Mouse (Mus musculus) liver, embryonic 13.5 days (tissue): Measurements from ENCODE around the gene Rbfox1. TPM values are rescaled to one million over a fixed set of nuclear protein-coding genes. Genes with fewer than 3 reads are reported as not detected.

ENCODE experiments used
- ATAC-seq: fragments of 200-750 bp; cut with Nextera tagmentation; 2 replicates; pipeline ENCODE4 v1.8.0; 2017; ENCODE audit warnings: low read depth, mild to moderate bottlenecking, moderate number of reproducible peaks, moderate library complexity
- DNase-seq: peaks from one replicate; pipeline ENCODE4 v3.0.0; 2022
- H3K27ac ChIP-seq: fragments of 300-500 bp; sonication (generic); 2 replicates; pipeline ENCODE4 v1.5.1; 2015; ENCODE audit warnings: moderate library complexity, mild to moderate bottlenecking, inconsistent platforms
- H3K27me3 ChIP-seq: fragments of 300-500 bp; sonication (generic); 2 replicates; pipeline ENCODE4 v1.6.1; 2015; ENCODE audit warnings: mild to moderate bottlenecking, inconsistent platforms
- H3K36me3 ChIP-seq: fragments of 300-500 bp; sonication (generic); 2 replicates; pipeline ENCODE4 v1.6.1; 2015; ENCODE audit warnings: mild to moderate bottlenecking, inconsistent platforms
- H3K4me1 ChIP-seq: fragments of 300-500 bp; sonication (generic); replicated peaks from 2 replicates; pipeline ENCODE4 v1.6.1; 2015; ENCODE audit warnings: inconsistent platforms
- H3K4me2 ChIP-seq: fragments of 300-500 bp; sonication (generic); 2 replicates; pipeline ENCODE4 v1.6.1; 2015; ENCODE audit warnings: inconsistent platforms, mild to moderate bottlenecking, moderate library complexity
- H3K4me3 ChIP-seq: fragments of 300-500 bp; sonication (generic); replicated peaks from 2 replicates; pipeline ENCODE4 v1.5.1; 2015; ENCODE audit warnings: mild to moderate bottlenecking, inconsistent platforms
- H3K9ac ChIP-seq: fragments of 300-500 bp; sonication (generic); 2 replicates; pipeline ENCODE4 v1.6.1; 2015; ENCODE audit warnings: mild to moderate bottlenecking, inconsistent platforms
- H3K9me3 ChIP-seq: fragments of 300-500 bp; sonication (generic); replicated peaks from 2 replicates; pipeline ENCODE4 v1.6.1; 2016; ENCODE audit warnings: inconsistent platforms
- WGBS: fragments of 180-500 bp; shearing (Covaris S2); methylation state at CpG from one replicate; pipeline ENCODE4 v1.1.7; 2015; ENCODE audit not compliant: insufficient replicate concordance; 5-methylcytosine and 5-hydroxymethylcytosine counted together
- polyA plus RNA-seq: library from polyadenylated mRNA; unstranded; fragments of >200 nt; fragmentation: Nextera tagmentation; extraction: Ambion mirVana; gene quantifications from 2 replicates; pipeline ENCODE4 v1.2.1, GENCODE M21; 2015

Gene Rbfox1
- polyA plus RNA-seq, 1 experiment from 2014 or later, result 0.29 TPM

DNA sequence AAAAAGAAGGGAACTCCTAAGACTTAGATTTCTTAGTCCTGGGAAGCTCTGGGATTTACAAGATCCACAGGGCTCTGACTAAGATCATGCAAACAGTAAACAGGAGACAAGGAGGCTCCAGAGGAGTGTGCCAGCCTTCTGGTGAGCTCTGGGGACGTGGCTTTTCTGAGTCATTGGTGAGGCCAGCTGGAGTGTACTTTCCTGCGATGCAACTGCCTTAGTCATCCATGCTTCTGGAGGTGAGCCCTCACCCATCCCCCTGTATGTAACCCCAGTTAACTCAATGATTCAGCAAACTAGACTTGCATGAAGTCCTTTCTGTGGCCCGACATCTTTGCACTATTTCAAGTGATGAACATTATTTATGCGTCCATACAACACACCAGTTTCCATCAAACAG lies 1078.4 kb downstream of the Rbfox1 start:
- Histone ChIP-seq H3K27ac (no peak overlapping the region), H3K9me3 (no peaks in the 10 kb centered on the region), H3K4me2 (no peak overlapping the region), H3K36me3 (no peaks in the 10 kb centered on the region), H3K4me1 (no peaks in the 10 kb centered on the region), H3K27me3 (0 out of 2 replicates have a peak, but pooled peaks cover 2% of the 10 kb centered on the region), H3K9ac (no peak overlapping the region), H3K4me3 (no peak overlapping the region)
- 41% methylated on average over 4 of the region's 4 CpGs for WGBS
- no peak for DNase-seq
- no peak for ATAC-seq

DNA sequence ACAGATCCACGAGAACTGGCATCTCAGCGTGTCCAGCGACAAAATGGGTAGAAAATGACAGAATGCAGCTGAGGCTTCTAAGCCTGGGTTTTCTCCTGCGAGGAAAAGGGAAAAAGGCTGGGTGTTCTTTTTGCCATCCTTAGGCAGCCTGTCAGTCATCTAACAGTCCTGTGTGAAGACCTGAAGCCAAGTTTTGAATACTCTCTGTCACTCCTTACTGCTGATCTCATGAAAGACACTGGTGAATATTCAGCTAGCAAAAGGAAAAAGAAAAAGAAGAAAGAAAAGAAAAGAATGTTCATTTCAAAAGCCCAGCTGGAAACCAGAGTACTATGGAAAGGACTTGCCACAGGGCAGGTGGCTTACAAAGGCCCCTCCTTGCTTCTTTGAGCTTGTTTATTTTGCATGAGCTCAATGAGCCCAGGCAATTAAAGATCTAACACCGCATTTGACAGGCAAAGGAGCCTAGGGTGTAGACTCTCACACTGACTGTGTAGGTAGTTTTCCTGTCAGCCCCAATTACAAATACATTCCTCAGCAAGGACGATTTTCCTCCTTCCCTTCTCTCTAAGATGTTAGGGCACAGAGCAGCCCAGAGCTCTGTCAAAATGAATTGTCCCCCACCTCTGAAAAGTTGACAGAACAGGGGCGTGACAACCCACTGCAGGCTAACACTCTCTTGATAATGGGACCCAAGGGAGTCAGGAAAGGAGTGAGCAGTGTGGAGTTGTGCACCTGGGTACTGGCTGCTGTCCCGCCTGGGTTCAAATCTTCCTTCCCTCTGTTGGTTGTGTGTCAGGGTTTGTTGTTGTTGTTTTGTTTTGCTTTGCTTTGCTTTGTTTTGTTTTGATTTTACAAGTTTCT lies 1079.8 kb downstream of the Rbfox1 start:
- Histone ChIP-seq H3K27ac (no peak overlapping the region), H3K4me1 (no peaks in the 10 kb centered on the region), H3K4me2 (no peak overlapping the region), H3K27me3 (0 out of 2 replicates have a peak, but pooled peaks cover 2% of the 10 kb centered on the region), H3K36me3 (no peaks in the 10 kb centered on the region), H3K9me3 (no peaks in the 10 kb centered on the region), H3K9ac (no peak overlapping the region), H3K4me3 (no peak overlapping the region)
- ATAC-seq, result no peak
- WGBS, result 8% methylated on average over 8 of the region's 8 CpGs
- DNase-seq, result no peak

DNA sequence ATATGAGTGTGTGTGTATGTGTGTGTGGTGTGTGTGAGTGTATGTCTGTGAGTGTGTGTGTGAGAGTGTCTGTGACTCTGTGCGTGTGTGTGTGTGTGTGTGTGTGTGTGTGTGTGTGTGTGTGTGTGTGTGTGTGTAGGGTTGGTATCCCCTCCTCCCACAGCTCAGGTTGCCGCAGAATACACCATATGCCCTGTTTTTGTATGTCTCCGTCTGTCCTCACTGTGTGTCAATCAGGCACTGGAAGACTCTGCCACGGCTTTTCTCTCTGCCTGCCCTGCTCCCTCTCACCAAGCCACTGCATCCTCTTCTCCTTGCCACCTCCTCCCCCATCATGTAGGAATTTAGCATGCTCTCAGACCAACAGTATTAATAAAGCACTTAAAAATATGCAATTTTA lies 1084.8 kb downstream of the Rbfox1 start:
- no peak overlapping the region for H3K9ac ChIP-seq
- WGBS, result 80% methylated on average over 4 of the region's 4 CpGs
- no peak for ATAC-seq

DNA sequence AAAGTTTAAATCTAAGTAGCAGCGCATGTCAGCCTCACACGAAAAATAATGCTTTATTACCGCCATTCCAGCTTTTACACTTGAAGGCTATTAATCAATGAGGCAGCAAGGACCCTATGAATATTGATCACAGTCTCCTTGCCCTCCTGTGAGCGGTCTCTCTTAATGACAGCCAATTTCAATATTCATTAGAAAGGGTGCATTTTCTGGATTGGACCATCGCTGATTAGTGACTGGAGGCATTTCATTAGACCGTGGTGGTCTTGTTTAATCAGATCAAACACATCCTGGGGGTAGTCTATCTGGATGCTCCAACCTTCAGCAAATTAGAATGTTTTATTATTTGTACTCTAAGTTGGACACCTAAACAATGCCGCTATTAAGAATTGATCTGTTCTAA lies 1091.2 kb downstream of the Rbfox1 start:
- H3K27me3 ChIP-seq, result no peaks in the 10 kb centered on the region
- H3K9me3 ChIP-seq, result no peaks in the 10 kb centered on the region
- H3K4me3 ChIP-seq, result no peak overlapping the region
- DNase-seq, result no peak
- WGBS, result 68% methylated on average over 7 of the region's 7 CpGs
- H3K4me1 ChIP-seq, result no peaks in the 10 kb centered on the region
- ATAC-seq, result no peak
- H3K36me3 ChIP-seq, result no peaks in the 10 kb centered on the region
- H3K9ac ChIP-seq, result no peak overlapping the region
- no peak overlapping the region for H3K27ac ChIP-seq
- H3K4me2 ChIP-seq, result no peak overlapping the region

More for the DNA sequence above, 1084.8 kb downstream of the Rbfox1 start:
- Histone ChIP-seq H3K36me3 (no peaks in the 10 kb centered on the region), H3K9me3 (no peaks in the 10 kb centered on the region), H3K27ac (no peak overlapping the region), H3K4me3 (no peak overlapping the region), H3K4me2 (no peak overlapping the region), H3K4me1 (no peaks in the 10 kb centered on the region), H3K27me3 (no peaks in the 10 kb centered on the region)
- no peak for DNase-seq

DNA sequence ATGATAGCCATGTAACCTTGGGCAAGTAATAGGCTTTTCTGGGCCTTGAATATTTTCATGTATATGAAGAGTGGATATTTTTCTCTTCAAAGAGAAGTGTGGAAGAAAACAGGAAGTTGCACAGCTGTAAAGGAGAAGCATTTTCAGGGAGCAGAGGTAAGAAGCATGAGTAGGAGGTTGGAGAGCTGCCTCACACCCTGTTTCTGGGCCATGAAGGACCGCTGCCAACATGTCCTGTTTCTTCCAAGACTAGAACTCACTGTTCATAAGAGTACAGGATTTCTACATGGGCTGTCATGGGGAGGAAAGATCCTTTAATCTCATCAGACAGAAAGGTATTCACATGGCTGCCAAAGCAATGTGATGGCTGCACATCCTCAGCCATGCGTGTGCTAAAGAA lies 1098.8 kb downstream of the Rbfox1 start:
- WGBS, result 74% methylated on average over 2 of the region's 2 CpGs
- no peak overlapping the region for H3K4me2 ChIP-seq

DNA sequence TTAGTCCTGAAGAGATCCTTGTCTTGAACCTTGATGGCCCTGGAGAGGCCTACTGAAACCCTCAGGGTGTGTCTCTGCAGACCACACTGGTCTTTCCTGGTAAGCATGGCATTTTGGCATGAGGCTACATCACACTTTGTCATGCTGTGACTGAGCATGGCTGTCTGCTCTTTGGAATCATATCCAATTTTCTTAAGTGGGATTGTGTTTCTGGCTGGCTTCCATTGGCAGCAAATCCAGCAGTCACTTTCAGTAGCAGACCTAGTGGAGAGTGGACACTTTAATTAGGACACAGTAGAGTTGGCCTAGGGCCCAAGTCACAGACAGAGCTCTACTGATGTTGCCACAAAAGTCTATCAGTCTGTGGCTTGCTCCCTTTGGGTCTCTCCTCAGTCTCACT lies 1100.9 kb downstream of the Rbfox1 start:
- ATAC-seq, result no peak

More for the DNA sequence above, 1098.8 kb downstream of the Rbfox1 start:
- ATAC-seq (no peak), DNase-seq (no peak)
- Histone ChIP-seq H3K4me1 (no peaks in the 10 kb centered on the region), H3K4me3 (no peak overlapping the region), H3K27ac (no peak overlapping the region), H3K27me3 (no peaks in the 10 kb centered on the region), H3K9ac (no peak overlapping the region), H3K9me3 (no peaks in the 10 kb centered on the region), H3K36me3 (no peaks in the 10 kb centered on the region)

DNA sequence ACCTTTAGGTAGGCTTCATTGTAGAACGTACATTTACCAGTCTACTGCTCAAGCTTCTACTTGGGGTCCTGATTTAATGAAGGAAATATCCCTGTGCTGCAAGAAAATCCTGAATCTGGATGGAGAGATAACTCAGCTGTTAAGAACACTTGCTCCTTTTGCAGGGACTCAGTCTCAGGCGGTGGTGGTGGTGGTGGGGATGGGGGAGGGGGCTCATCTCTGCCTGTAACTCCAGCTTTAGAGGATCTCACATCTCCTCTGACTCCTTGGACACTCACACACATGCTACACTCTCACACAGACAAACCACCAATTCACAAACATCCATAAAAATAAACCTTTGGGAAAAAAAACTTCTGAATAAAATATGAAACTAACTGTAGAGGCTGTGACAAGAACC lies 1101.3 kb downstream of the Rbfox1 start:
- no peaks in the 10 kb centered on the region for H3K36me3 ChIP-seq
- DNase-seq (no peak), ATAC-seq (no peak)
- no peak overlapping the region for H3K4me2 ChIP-seq
- no peaks in the 10 kb centered on the region for H3K27me3 ChIP-seq
- no peak overlapping the region for H3K27ac ChIP-seq
- no peaks in the 10 kb centered on the region for H3K4me1 ChIP-seq
- no peak overlapping the region for H3K9ac ChIP-seq
- H3K9me3 ChIP-seq, result no peaks in the 10 kb centered on the region
- 45% methylated on average over 2 of the region's 2 CpGs for WGBS
- H3K4me3 ChIP-seq, result no peak overlapping the region

More for the DNA sequence above, 1100.9 kb downstream of the Rbfox1 start:
- DNase-seq, result no peak
- no peak overlapping the region for H3K4me2 ChIP-seq
- H3K36me3 ChIP-seq, result no peaks in the 10 kb centered on the region
- no peak overlapping the region for H3K9ac ChIP-seq
- no peak overlapping the region for H3K27ac ChIP-seq
- no peaks in the 10 kb centered on the region for H3K4me1 ChIP-seq
- no peaks in the 10 kb centered on the region for H3K9me3 ChIP-seq
- no peak overlapping the region for H3K4me3 ChIP-seq
- H3K27me3 ChIP-seq, result no peaks in the 10 kb centered on the region

DNA sequence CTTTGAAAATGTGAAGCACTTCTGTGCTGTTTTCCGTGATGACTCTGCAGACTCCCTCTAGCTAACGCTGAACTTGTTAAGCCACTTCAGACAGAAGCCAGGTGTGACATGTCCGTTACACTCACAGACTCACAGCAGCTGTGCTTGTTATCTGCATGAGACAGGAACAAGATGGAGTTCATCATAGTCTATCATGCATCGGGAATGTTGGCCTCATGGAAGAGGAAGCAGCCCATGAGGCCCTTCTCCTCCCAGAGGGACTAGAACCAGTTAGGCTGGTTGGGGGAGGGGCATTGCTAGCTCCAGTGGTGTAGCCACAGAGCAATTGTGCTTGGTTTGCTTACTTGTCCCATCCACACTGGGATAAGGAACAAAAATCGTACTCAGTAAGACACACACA lies 1107.1 kb downstream of the Rbfox1 start:
- Histone ChIP-seq H3K4me1 (no peaks in the 10 kb centered on the region), H3K9ac (no peak overlapping the region), H3K4me2 (no peak overlapping the region), H3K4me3 (no peak overlapping the region), H3K27me3 (no peaks in the 10 kb centered on the region), H3K9me3 (0 out of 2 replicates have a peak, but pooled peaks cover 6% of the 10 kb centered on the region), H3K27ac (no peak overlapping the region), H3K36me3 (no peaks in the 10 kb centered on the region)
- 49% methylated on average over 5 of the region's 5 CpGs for WGBS
- DNase-seq (no peak), ATAC-seq (no peak)

DNA sequence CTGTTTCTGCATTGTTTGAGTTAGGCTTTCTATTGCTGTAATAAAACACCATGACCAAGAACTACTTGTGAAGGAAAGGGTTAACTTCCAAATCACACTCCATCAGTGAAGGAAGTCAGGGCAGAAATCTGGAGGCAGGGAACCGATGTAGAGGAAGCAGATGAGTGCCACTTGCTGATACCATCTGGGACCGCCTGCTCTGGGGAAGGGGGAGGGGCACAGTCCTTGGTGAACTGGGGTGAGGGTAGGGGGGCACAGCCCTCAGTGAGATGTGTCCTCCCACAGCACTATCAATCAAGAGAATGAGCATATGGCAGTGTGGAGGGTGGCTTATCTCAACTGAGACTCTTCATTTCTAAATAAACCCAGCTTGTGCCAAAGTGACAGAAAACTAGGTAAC lies 1108.0 kb downstream of the Rbfox1 start:
- no peak overlapping the region for H3K4me3 ChIP-seq
- H3K27me3 ChIP-seq, result no peaks in the 10 kb centered on the region
- DNase-seq, result no peak
- H3K36me3 ChIP-seq, result no peaks in the 10 kb centered on the region
- 0 out of 2 replicates have a peak, but pooled peaks cover 6% of the 10 kb centered on the region for H3K9me3 ChIP-seq
- H3K9ac ChIP-seq, result no peak overlapping the region
- no peak overlapping the region for H3K27ac ChIP-seq
- H3K4me2 ChIP-seq, result no peak overlapping the region
- no peak for ATAC-seq
- 4% methylated on average over 2 of the region's 2 CpGs for WGBS
- H3K4me1 ChIP-seq, result no peaks in the 10 kb centered on the region

DNA sequence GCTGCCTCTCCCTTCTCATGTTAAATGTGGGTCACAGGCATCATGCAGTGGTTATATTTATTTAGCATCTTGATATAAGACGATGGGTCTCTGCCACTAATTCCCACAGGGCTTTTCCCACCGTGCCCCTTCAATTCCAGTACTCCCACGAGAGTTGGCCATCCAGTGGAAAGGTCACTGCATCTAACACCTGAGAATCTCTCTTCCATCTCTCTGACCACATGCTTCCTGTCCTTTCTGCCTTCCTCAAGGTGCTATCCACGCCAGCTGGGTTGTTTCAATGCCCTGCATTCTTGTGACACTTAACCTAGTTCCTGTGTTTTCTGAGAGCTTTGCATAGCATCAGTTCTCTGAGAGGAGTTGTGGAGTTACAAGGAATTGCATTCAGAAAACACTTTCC lies 1112.0 kb downstream of the Rbfox1 start:
- no peaks in the 10 kb centered on the region for H3K27me3 ChIP-seq
- no peak overlapping the region for H3K4me3 ChIP-seq
- no peak overlapping the region for H3K27ac ChIP-seq
- no peak for ATAC-seq
- H3K9me3 ChIP-seq, result 0 out of 2 replicates have a peak, but pooled peaks cover 2% of the 10 kb centered on the region
- H3K4me1 ChIP-seq, result no peaks in the 10 kb centered on the region
- no peak overlapping the region for H3K9ac ChIP-seq
- no peak for DNase-seq
- no peak overlapping the region for H3K4me2 ChIP-seq
- 49% methylated on average over 4 of the region's 4 CpGs for WGBS
- H3K36me3 ChIP-seq, result no peaks in the 10 kb centered on the region

DNA sequence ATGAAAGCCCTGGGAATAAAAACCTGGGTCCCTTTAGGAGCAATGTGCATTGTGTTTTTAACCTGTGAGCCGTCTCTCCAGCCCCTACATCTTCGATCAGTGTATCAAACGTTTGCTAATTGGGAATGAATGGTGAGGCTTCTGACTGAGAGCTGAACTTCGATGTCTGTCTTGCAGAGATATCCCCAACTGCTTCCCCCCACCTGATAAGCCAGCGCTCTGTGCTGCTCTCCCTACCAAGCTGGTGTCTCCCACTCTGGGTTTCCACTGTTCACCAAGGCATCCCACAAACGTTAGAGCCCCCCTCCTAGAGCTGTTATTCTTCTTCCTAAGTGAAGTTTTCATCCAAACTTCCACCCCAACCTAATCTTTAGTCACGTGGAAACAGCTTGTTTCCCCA lies 1112.7 kb downstream of the Rbfox1 start:
- Histone ChIP-seq H3K9me3 (no peaks in the 10 kb centered on the region), H3K36me3 (no peaks in the 10 kb centered on the region), H3K4me3 (no peak overlapping the region), H3K4me1 (no peaks in the 10 kb centered on the region), H3K27ac (no peak overlapping the region), H3K9ac (no peak overlapping the region), H3K27me3 (no peaks in the 10 kb centered on the region), H3K4me2 (no peak overlapping the region)
- ATAC-seq (0 out of 2 replicates have a peak, but pooled peaks have one; percentile 26), DNase-seq (no peak)
- WGBS, result 13% methylated on average over 7 of the region's 7 CpGs

DNA sequence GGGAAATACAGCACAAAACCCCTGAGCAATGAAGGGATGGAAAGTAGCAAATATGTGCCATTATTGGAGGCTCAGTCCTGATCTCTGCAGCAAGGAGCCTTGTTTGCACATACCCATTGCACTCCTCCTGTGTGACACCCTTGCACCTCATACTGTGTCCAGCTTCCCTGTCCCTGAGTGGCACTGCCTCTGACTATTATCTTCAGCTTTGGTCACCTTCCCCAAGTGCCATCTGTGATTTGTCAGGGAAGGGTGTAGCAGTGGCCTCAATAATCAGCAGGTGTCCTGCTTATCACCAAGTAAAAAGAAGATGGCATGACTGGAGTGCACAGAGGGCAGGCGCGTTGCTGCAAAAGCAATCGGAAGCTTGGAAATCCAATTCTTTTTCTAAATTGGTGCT lies 1119.4 kb downstream of the Rbfox1 start:
- H3K4me1 ChIP-seq, result no peaks in the 10 kb centered on the region
- WGBS, result 90% methylated on average over 3 of the region's 3 CpGs
- H3K27ac ChIP-seq, result no peak overlapping the region
- ATAC-seq (no peak), DNase-seq (no peak)
- H3K9ac ChIP-seq, result no peak overlapping the region
- no peaks in the 10 kb centered on the region for H3K27me3 ChIP-seq
- H3K9me3 ChIP-seq, result no peaks in the 10 kb centered on the region
- H3K36me3 ChIP-seq, result no peaks in the 10 kb centered on the region
- H3K4me3 ChIP-seq, result no peak overlapping the region
- no peak overlapping the region for H3K4me2 ChIP-seq
